Mouse (Mus musculus) MEL (cell line): Measurements from ENCODE around the gene Eml6.

Source experiments
- CHD1 ChIP-seq: IDR thresholded peaks from 2 replicates; pipeline ENCODE4 v1.6.1; 2012; ENCODE audit warnings: low read depth, mild to moderate bottlenecking, inconsistent platforms, low read length, improper control_type of control experiment
- CHD2 ChIP-seq: IDR thresholded peaks from 2 replicates; pipeline ENCODE4 v1.6.1; 2011; ENCODE audit warnings: low read length, improper control_type of control experiment
- CTCF ChIP-seq, 3 experiments: IDR thresholded peaks in 2 of 3; conservative IDR thresholded peaks in 1 of 3; 2 replicates each; pipeline ENCODE4 v1.5.1; 2011 to 2012; ENCODE audit warnings: low read length in 3 of 3, low read depth in 2 of 3, mild to moderate bottlenecking in 2 of 3, improper control_type of control experiment in 1 of 3, inconsistent platforms in 1 of 3, mixed read lengths in 1 of 3, moderate library complexity in 1 of 3; ENCODE audit not compliant: control insufficient read depth in 1 of 3, insufficient read depth in 1 of 3, poor library complexity in 1 of 3, severe bottlenecking in 1 of 3
- ELF1 ChIP-seq: IDR thresholded peaks from 2 replicates; pipeline ENCODE4 v1.6.1; 2014; ENCODE audit warnings: low read depth, mild to moderate bottlenecking, inconsistent platforms, low read length, improper control_type of control experiment, moderate library complexity
- GABPA ChIP-seq: IDR thresholded peaks from 2 replicates; pipeline ENCODE4 v1.6.1; 2012; ENCODE audit warnings: low read depth, mild to moderate bottlenecking, inconsistent platforms, low read length, improper control_type of control experiment, moderate library complexity
- GATA1 ChIP-seq: IDR thresholded peaks from 2 replicates; pipeline ENCODE4 v1.6.1; 2011; ENCODE audit warnings: low read depth, low read length, improper control_type of control experiment
- HCFC1 ChIP-seq: IDR thresholded peaks from 2 replicates; pipeline ENCODE4 v1.6.1; 2012; ENCODE audit warnings: low read depth, mild to moderate bottlenecking, inconsistent platforms, low read length, improper control_type of control experiment, moderate library complexity
- JUND ChIP-seq: IDR thresholded peaks from 2 replicates; pipeline ENCODE4 v1.6.1; 2011; ENCODE audit warnings: low read depth, mild to moderate bottlenecking, improper control_type of control experiment, low read length
- KAT2A ChIP-seq: conservative IDR thresholded peaks from 2 replicates; pipeline ENCODE4 v1.6.1; 2012; ENCODE audit warnings: low read depth, low read length, improper control_type of control experiment, inconsistent platforms
- MAX ChIP-seq: IDR thresholded peaks from 2 replicates; pipeline ENCODE4 v1.6.1; 2011; ENCODE audit warnings: low read length, improper control_type of control experiment
- POLR2A ChIP-seq, 2 experiments: IDR thresholded peaks; 2 replicates each; pipeline ENCODE4 v1.6.1; 2011 to 2012; ENCODE audit warnings: low read length in 2 of 2, mild to moderate bottlenecking in 2 of 2, control low read depth in 1 of 2, improper control_type of control experiment in 1 of 2, low read depth in 1 of 2, moderate library complexity in 1 of 2; ENCODE audit not compliant: control insufficient read depth in 1 of 2, insufficient read depth in 1 of 2, poor library complexity in 1 of 2
- TCF12 ChIP-seq: IDR thresholded peaks from 2 replicates; pipeline ENCODE4 v1.6.1; 2014; ENCODE audit warnings: low read depth, mild to moderate bottlenecking, inconsistent platforms, low read length, improper control_type of control experiment, moderate library complexity
- UBTF ChIP-seq: IDR thresholded peaks from 2 replicates; pipeline ENCODE4 v1.6.1; 2012; ENCODE audit warnings: low read depth, mild to moderate bottlenecking, inconsistent platforms, low read length, improper control_type of control experiment, moderate library complexity, borderline replicate concordance; ENCODE audit not compliant: insufficient read depth
- USF1 ChIP-seq: IDR thresholded peaks from 2 replicates; pipeline ENCODE4 v1.6.1; 2014; ENCODE audit warnings: low read depth, mild to moderate bottlenecking, inconsistent platforms, low read length, improper control_type of control experiment, moderate library complexity

- TF ChIP-seq TCF12 (no peak), CTCF (IDR thresholded peaks at IDR 0.05 in 2 of 3, conservative IDR thresholded peaks at IDR 0.05 in 1 of 3; ENCODE audit: control insufficient read depth in 1 of 3, insufficient read depth in 1 of 3, low read depth in 2 of 3, low read length in 3 of 3, poor library complexity in 1 of 3, severe bottlenecking in 1 of 3) (no peak), KAT2A (no peak), ELF1 (no peak), CHD1 (no peak), HCFC1 (no peak), GATA1 (no peak), MAX (no peak), CHD2 (no peak), JUND (no peak), GABPA (no peak), USF1 (no peak), POLR2A (IDR thresholded peaks at IDR 0.05; ENCODE audit: control insufficient read depth in 1 of 2, insufficient read depth in 1 of 2, low read depth in 1 of 2, low read length in 2 of 2, poor library complexity in 1 of 2) (no peak), UBTF (no peak)
These were observed 142.8 kb downstream of the Eml6 start for GRCm38 (mm10) chr11:29883024-29883423.
